Mouse (Mus musculus) E14TG2a.4 (cell line): ENCODE results near the gene Cbfa2t2.

ENCODE experiments used
- H3K27me3 ChIP-seq: 2 replicates; pipeline ENCODE4 v1.6.1; 2014; ENCODE audit warnings: low read length, control low read depth; ENCODE audit not compliant: insufficient read depth
- H3K36me3 ChIP-seq: 2 replicates; pipeline ENCODE4 v1.6.1; 2014; ENCODE audit warnings: low read length, control low read depth; ENCODE audit not compliant: insufficient read depth
- H3K4me1 ChIP-seq: replicated peaks from 2 replicates; pipeline ENCODE4 v1.6.1; 2014; ENCODE audit warnings: low read depth, low read length, control low read depth
- H3K4me3 ChIP-seq: replicated peaks from 2 replicates; pipeline ENCODE4 v1.5.1; 2014; ENCODE audit warnings: mild to moderate bottlenecking, low read length
- H3K9me3 ChIP-seq: 2 replicates; pipeline ENCODE4 v1.6.1; 2014; ENCODE audit warnings: low read length, control low read depth
- CTCF ChIP-seq: conservative IDR thresholded peaks from 2 replicates; pipeline ENCODE4 v1.5.1; 2014; ENCODE audit warnings: low read length
- NANOG ChIP-seq: IDR thresholded peaks from 2 replicates; pipeline ENCODE4 v1.6.1; 2014; ENCODE audit warnings: borderline replicate concordance, low read length, mixed read lengths
- POU5F1 ChIP-seq: IDR thresholded peaks from 2 replicates; pipeline ENCODE4 v1.6.1; 2014; ENCODE audit warnings: low read length, borderline replicate concordance

Cbfa2t2 gene

GRCm38 (mm10) chr2:154522334-154522733 is 86.1 kb downstream of the Cbfa2t2 start:
- no peaks in the 10 kb centered on the region for H3K9me3 ChIP-seq
- peaks cover 97% of the 10 kb centered on the region for H3K36me3 ChIP-seq
- no peak overlapping the region for H3K4me3 ChIP-seq
- H3K4me1 ChIP-seq, result 0 out of 2 replicates have a peak, but pooled peaks cover 3% of the 10 kb centered on the region
- TF ChIP-seq POU5F1 (no peak), CTCF (no peak), NANOG (no peak)
- H3K27me3 ChIP-seq, result no peaks in the 10 kb centered on the region

GRCm38 (mm10) chr2:154525285-154525684 is 89.0 kb downstream of the Cbfa2t2 start:
- H3K36me3 ChIP-seq, result peaks cover 97% of the 10 kb centered on the region
- peaks cover 9% of the 10 kb centered on the region for H3K4me1 ChIP-seq
- no peak for TF ChIP-seq POU5F1
- TF ChIP-seq CTCF, result no peak
- no peak for TF ChIP-seq NANOG
- no peak overlapping the region for H3K4me3 ChIP-seq
- H3K9me3 ChIP-seq, result no peaks in the 10 kb centered on the region
- H3K27me3 ChIP-seq, result no peaks in the 10 kb centered on the region

- Histone ChIP-seq H3K36me3 (peaks cover 97% of the 10 kb centered on the region), H3K4me1 (peaks cover 22% of the 10 kb centered on the region), H3K9me3 (no peaks in the 10 kb centered on the region), H3K4me3 (no peak overlapping the region), H3K27me3 (no peaks in the 10 kb centered on the region)
- TF ChIP-seq NANOG (no peak), CTCF (no peak), POU5F1 (no peak)
These were observed 90.2 kb downstream of the Cbfa2t2 start for GRCm38 (mm10) chr2:154526531-154526930.

- peak; percentile 88 for TF ChIP-seq POU5F1
- no peak for TF ChIP-seq CTCF
- no peak for TF ChIP-seq NANOG
- H3K9me3 ChIP-seq, result no peaks in the 10 kb centered on the region
- no peaks in the 10 kb centered on the region for H3K27me3 ChIP-seq
- H3K4me1 ChIP-seq, result peaks cover 65% of the 10 kb centered on the region
- no peak overlapping the region for H3K4me3 ChIP-seq
- peaks cover 97% of the 10 kb centered on the region for H3K36me3 ChIP-seq
These were observed 96.6 kb downstream of the Cbfa2t2 start for GRCm38 (mm10) chr2:154532888-154533287.

GRCm38 (mm10) chr2:154534704-154535270 is 98.5 kb downstream of the Cbfa2t2 start:
- Histone ChIP-seq H3K27me3 (no peaks in the 10 kb centered on the region), H3K4me3 (0 out of 2 replicates have a peak overlapping the region, but pooled peaks have one; percentile 26), H3K9me3 (no peaks in the 10 kb centered on the region), H3K36me3 (peaks cover 97% of the 10 kb centered on the region), H3K4me1 (peaks cover 79% of the 10 kb centered on the region)
- TF ChIP-seq CTCF (no peak), NANOG (no peak), POU5F1 (no peak)

- Histone ChIP-seq H3K4me3 (no peak overlapping the region), H3K4me1 (peaks cover 51% of the 10 kb centered on the region), H3K27me3 (no peaks in the 10 kb centered on the region), H3K36me3 (peaks cover 97% of the 10 kb centered on the region), H3K9me3 (no peaks in the 10 kb centered on the region)
- TF ChIP-seq NANOG, result no peak
- TF ChIP-seq POU5F1, result no peak
- no peak for TF ChIP-seq CTCF
These were observed 102.0 kb downstream of the Cbfa2t2 start for GRCm38 (mm10) chr2:154538310-154538709.

- Histone ChIP-seq H3K9me3 (no peaks in the 10 kb centered on the region), H3K4me3 (no peak overlapping the region), H3K36me3 (peaks cover 95% of the 10 kb centered on the region), H3K4me1 (peaks cover 47% of the 10 kb centered on the region), H3K27me3 (no peaks in the 10 kb centered on the region)
- TF ChIP-seq POU5F1, result no peak
- TF ChIP-seq NANOG, result no peak
- TF ChIP-seq CTCF, result no peak
These were observed 102.4 kb downstream of the Cbfa2t2 start for GRCm38 (mm10) chr2:154538710-154539109.

GRCm38 (mm10) chr2:154539720-154540119 is 103.4 kb downstream of the Cbfa2t2 start:
- no peaks in the 10 kb centered on the region for H3K27me3 ChIP-seq
- peaks cover 95% of the 10 kb centered on the region for H3K36me3 ChIP-seq
- peaks cover 38% of the 10 kb centered on the region for H3K4me1 ChIP-seq
- H3K9me3 ChIP-seq, result no peaks in the 10 kb centered on the region
- TF ChIP-seq CTCF, result peak; percentile 51
- TF ChIP-seq NANOG, result no peak
- H3K4me3 ChIP-seq, result no peak overlapping the region

GRCm38 (mm10) chr2:154541630-154542029 is 105.3 kb downstream of the Cbfa2t2 start:
- H3K4me1 ChIP-seq, result peaks cover 31% of the 10 kb centered on the region
- H3K4me3 ChIP-seq, result no peak overlapping the region
- H3K36me3 ChIP-seq, result peaks cover 95% of the 10 kb centered on the region
- TF ChIP-seq POU5F1 (no peak), CTCF (peak; percentile 35)
- H3K9me3 ChIP-seq, result no peaks in the 10 kb centered on the region
- no peaks in the 10 kb centered on the region for H3K27me3 ChIP-seq
